Mouse (Mus musculus): ENCODE data around the gene Trim75.
"Not testable (repeated sequence)": the region's sequence is repeated elsewhere in the genome, so short reads cannot be mapped to it uniquely, and the experiment has no call there.

The Trim75 gene

GRCm38 (mm10) chr8:64987731-64988130 is at the start of gene Trim75:
Trim75 (minus strand) TSS chr8:64987831.
- in situ Hi-C loops (cut with MboI) = no loop called here

GRCm38 (mm10) chr8:65037117-65037533 is 49.5 kb upstream of the Trim75 start, which contains the start of gene Apela:
Apela (minus strand) TSS chr8:65037336.
- in situ Hi-C loops (cut with MboI) = no loop called here

GRCm38 (mm10) chr8:65034136-65034535 is 46.5 kb upstream of the Trim75 start:
- in situ Hi-C loops (cut with MboI) = no loop called here

DNA sequence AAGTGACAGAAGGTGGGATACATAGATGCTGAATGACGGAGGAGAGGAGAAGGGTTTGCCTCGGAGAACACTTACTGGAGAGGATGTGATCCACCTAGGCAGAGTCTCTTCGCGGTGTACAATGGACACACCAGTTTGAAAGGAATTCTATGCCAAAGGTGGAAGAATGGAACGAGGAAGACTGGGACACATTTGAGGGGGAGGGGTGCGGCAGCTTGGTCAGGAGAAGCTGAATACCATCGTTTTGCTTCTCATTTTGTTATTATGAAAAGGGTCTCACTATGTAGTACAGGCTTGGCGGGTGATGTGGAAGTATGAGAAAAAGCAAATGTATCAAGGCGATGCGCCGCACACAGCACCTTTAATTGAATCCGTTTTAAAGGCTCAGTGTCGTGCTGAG is 45.4 kb upstream of the Trim75 start:
- in situ Hi-C loops (cut with MboI) = no loop called here

DNA sequence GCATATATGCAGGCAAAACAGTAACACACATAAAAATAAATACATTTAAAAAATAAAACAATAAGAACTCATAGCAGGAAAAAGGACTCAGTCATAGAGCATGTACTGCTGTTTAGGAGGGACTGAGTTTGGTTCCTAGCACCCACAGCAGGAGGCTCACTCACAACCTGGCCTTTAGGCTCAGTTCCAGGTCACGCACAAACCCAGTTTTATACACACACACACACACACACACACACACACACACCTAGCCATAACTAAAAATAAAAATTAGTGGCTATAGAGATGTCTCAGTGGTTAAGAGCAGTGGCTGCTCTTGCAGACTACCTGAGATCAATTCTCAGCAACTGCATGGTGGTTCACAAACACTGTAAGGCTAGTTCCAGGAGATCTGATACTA is 44.5 kb upstream of the Trim75 start:
- in situ Hi-C loops (cut with MboI) = no loop called here

GRCm38 (mm10) chr8:65030735-65031485 is 43.3 kb upstream of the Trim75 start:
- in situ Hi-C loops (cut with MboI) = no loop called here

DNA sequence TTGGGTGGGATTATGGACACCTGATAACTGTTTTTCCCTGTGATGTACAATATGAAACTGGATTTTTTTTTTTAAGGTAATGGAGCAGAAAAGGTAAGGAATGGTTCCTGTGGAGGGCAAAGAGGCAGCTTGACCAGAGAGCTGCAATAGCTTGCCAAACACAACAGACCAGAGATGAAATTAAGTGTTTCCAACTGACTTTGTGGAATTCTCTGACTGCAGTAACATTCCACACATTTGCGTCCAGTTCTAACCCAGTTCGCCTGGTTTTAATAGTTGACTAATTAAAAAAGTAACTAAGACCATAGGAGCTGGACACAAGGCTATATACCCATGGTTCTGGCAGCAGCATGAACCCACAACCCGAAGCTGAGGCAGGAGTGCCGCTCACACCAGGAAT is 42.1 kb upstream of the Trim75 start:
- in situ Hi-C loops (cut with MboI) = no loop called here

- in situ Hi-C loops (cut with MboI) = no loop called here
Measured at GRCm38 (mm10) chr8:65028959-65029686, 41.5 kb upstream of the Trim75 start.

GRCm38 (mm10) chr8:65022485-65022884 is 34.9 kb upstream of the Trim75 start:
- in situ Hi-C loops (cut with MboI) = no loop called here

- in situ Hi-C loops (cut with MboI) = no loop called here
Measured at GRCm38 (mm10) chr8:65018423-65018822, 30.8 kb upstream of the Trim75 start, which contains the start of the genes Trim61 and Trim60. Trim61 (minus strand) TSS chr8:65018523. Trim60 (minus strand) TSS chr8:65018584.

DNA sequence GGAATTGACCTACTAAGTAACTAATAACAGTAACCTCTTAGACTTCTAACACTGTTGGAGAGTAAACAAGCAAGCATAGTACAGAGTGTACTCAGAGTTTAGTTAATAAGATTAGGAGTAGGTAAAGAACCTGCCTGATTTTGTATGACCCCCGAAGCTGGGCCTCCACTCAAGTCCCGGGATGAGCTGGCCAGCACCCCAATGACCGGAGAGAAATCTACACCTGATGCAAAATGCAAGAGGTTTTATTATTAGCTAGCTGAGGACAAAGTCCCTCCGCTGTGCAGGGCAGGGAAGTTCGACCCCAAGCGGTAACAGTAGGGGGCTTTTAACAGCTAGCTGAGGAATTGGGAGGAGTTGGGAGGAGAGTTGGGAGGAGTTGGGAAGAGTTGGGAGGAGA is 20.0 kb upstream of the Trim75 start:
- in situ Hi-C loops (cut with MboI) = not testable (repeated sequence)

GRCm38 (mm10) chr8:64998806-64999365 is 11.3 kb upstream of the Trim75 start:
- in situ Hi-C loops (cut with MboI) = no loop called here

DNA sequence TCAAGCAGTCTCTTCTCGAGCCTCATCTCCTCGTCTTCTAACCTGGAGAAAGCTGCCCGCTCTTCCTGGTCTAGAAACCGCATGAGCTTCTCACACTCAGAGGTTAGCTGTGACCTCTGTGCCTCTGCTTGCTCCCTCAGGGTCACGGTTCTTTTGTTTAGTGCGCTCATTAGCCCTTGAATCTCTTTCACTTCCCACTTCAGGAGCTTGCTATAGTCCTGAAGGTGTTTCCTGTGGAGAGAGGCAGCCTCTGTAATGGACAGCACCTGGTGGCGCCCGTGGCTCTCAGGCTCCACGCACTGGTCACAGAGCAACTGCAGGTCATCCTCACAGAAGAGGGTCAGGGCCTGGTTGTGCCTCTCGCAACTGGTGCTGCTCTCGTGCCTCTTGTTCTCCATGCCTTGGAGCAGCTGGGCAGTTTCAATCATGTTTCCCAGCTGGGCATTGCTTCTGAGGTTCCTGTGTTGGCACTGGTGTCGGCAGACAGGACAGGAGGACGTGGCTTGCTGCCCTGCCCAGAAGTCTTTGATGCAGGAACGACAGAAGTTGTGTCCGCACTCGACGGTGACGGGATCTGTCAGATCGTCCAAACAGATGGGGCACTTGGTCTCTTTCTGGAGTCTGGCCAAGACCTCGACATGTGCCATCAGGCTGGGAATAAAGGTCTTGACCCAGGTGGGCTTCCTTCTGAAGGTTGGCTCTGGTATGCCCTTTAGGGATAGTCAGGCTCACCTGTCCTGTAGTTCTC is 4.3 kb downstream of the Trim75 start:
- in situ Hi-C loops (cut with MboI) = no loop called here

DNA sequence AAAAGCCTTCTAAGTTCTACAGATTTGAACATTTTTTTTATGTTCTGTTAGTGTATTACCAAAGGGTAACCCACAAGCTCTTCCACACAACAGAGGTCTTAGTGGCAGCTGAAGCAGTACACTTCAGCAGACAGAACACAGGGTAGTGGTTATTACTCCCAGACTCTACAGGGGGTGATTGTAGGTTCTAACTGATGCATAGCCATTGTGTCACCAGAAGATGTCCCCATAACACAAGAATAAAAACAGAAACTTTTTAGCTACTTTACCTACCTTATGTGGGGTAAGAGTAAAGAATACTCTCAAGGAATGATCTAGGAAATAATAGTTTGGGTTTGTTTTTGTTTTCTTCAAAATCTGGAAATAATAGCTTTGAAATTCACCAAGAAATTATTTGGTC is 24.8 kb downstream of the Trim75 start:
- in situ Hi-C loops (cut with MboI) = no loop called here

DNA sequence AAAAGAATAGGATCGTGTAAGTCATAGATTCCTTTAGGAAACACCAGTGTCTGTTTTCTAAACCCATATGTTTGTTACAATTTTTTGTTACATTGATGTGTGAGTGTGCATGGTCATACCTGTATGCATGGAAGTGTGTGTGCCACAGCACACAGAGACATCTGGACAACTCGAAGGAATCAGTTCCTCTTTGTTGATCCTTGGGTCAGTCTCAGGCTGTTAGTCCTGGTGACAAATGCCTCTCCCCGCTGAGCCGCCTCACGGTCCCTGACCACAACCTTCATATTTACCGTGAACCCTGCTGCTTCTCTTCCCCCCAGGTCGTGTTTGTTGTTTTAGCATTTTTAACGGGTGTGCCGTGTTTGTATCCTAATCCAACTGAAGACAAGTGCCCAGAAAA is 28.6 kb downstream of the Trim75 start:
- in situ Hi-C loops (cut with MboI) = no loop called here

DNA sequence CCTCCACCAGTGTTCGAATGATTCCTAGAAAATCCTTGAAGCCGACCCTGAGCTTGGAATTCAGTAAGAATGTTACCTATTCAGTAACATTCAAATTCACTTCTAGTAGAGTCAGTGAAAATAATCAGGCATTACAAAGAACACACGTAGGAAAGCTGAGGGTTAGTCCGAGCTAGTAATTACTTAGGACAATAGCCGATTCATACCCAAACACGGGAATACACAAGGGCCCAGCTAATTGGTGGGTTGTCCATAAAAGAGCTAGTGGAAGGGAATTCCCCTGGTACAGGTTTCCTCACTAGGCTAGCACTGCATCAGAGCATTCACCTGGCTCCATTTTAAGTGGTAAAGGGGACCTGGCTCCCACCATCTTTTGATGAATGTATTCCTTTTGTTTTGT is 35.5 kb downstream of the Trim75 start:
- in situ Hi-C loops (cut with MboI) = no loop called here

DNA sequence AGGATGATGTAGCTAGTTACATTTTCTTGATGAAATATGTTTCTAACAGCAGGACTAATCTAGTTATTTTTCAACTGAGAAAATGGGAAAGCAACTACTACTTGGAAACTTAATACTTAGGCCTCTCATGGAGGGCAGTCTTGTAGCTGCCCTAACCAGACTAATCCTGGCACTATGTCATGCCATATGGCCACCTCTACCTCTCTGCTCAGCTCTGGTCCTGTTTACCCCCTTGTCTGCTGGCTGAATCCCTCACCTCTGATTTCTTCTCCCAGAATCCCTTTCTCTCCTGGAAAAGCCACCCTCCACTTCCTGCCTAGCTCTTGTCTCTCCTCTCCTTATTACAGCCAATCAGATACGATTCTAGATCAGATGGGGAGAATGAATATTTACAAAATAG is 39.3 kb downstream of the Trim75 start:
- in situ Hi-C loops (cut with MboI) = loop anchor here (10.0 to 25.0 kb wide), 4 partner anchors 94 to 1914 kb away; partner anchors contain the start of genes Klhl2, Msmo1, Naf1 and Tma16

DNA sequence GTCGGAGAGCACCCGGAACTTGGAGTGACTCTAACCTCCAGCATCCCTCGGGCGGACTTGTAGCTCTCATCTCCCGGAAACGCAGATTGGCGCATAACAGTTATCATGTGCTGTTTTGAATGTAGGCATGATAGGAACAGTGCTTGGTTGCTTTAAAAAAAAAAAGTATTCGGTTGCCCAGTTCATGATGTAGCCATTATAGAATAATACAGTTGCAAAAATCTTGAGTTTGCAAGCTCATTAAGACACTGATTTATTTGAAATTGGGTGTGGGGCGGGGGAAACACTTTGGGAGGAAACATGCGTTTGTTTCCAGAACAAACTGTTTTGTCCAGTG is 40.0 kb downstream of the Trim75 start:
- in situ Hi-C loops (cut with MboI) = loop anchor here (10.0 to 25.0 kb wide), 4 partner anchors 93 to 1915 kb away; partner anchors contain the start of genes Klhl2, Msmo1, Naf1 and Tma16

DNA sequence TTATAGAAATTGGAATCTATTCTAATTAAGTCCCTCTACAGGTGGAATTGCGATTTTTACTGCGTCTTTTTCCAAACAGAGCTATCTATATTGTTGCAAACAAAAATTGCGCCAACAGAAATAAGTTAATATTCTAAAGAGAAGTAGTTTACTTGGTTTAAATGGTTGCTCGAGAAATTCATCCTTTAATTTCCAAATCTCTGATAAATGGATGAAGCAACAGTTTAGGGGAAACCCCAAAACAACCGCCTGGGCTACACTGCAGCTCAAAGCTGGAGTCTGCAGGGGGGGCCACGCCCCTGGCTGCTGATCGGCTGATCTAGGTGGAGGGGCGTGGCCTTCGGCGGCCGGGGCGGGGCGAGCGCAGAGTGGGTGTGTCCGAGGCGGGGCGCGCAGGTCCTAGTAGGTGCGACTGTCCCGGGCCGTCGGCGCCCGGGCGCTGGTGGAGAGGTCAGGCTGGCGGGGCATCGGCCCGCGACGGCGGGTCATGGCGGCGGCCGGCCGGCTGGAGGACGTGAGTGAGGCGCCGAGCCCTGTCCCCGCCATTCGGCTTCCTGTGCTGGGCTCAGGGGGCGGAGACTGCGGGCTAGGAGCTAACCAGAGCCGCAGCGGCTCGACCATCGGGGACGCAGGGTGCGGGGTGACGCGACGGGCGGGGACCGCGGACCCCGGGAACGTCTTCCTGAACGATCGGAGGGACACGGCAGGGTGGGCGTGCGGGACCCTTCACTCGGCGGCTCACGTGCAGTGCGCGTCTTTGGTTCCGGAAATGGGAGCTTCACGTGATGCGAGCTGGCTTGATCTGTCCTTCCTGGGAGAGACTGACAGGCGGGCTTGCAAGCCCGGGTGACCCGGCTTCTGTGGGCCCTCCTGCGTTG is 40.6 kb downstream of the Trim75 start, which contains the start of gene Tmem192:
Tmem192 (plus strand) TSS at position 366 of the 878 bp plus-strand sequence.
- in situ Hi-C loops (cut with MboI) = loop anchor here (10.0 to 25.0 kb wide), 4 partner anchors 92 to 1915 kb away; partner anchors contain the start of genes Klhl2, Msmo1, Naf1 and Tma16

GRCm38 (mm10) chr8:64946441-64946819 is 41.2 kb downstream of the Trim75 start:
- in situ Hi-C loops (cut with MboI) = loop anchor here (10.0 to 25.0 kb wide), 4 partner anchors 92 to 1916 kb away; partner anchors contain the start of genes Klhl2, Msmo1, Naf1 and Tma16
